Mouse (Mus musculus) skeletal muscle tissue, adult 2 months (tissue): Measurements from ENCODE around the gene Pde6b.
A peak's percentile ranks its signal among the peaks of the same experiment; 100 is the strongest.

ENCODE experiments used
- DNase-seq: peaks from one replicate; pipeline ENCODE4 v3.0.0-alpha.2; 2012; ENCODE audit warnings: low read depth, low spot score

Pde6b gene

GRCm38 (mm10) chr5:108389744-108390143 is 1.6 kb downstream of the Pde6b start:
- DNase-seq, result no peak

GRCm38 (mm10) chr5:108403453-108403852 is 15.3 kb downstream of the Pde6b start:
- DNase-seq, result no peak

GRCm38 (mm10) chr5:108405460-108405859 is 17.3 kb downstream of the Pde6b start:
- no peak for DNase-seq

GRCm38 (mm10) chr5:108406977-108407376 is 18.8 kb downstream of the Pde6b start:
- DNase-seq, result no peak

GRCm38 (mm10) chr5:108414711-108415110 is 26.5 kb downstream of the Pde6b start:
- DNase-seq, result no peak

GRCm38 (mm10) chr5:108422741-108423140 is 34.5 kb downstream of the Pde6b start:
- DNase-seq, result no peak

- no peak for DNase-seq
These were observed 35.2 kb downstream of the Pde6b start for GRCm38 (mm10) chr5:108423427-108423826.

- no peak for DNase-seq
These were observed 39.0 kb downstream of the Pde6b start for GRCm38 (mm10) chr5:108427186-108427585.

GRCm38 (mm10) chr5:108431196-108431595 is 43.0 kb downstream of the Pde6b start:
- DNase-seq, result no peak

- peak; percentile 93 for DNase-seq
These were observed 45.8 kb downstream of the Pde6b start, which contains the start of gene Atp5k for GRCm38 (mm10) chr5:108433804-108434587. Atp5k (minus strand) TSS chr5:108434448.

- peak; percentile 90 for DNase-seq
These were observed 47.9 kb downstream of the Pde6b start for GRCm38 (mm10) chr5:108436101-108436500.

GRCm38 (mm10) chr5:108446973-108447372 is 58.8 kb downstream of the Pde6b start:
- DNase-seq, result no peak

- no peak for DNase-seq
These were observed 59.7 kb downstream of the Pde6b start for GRCm38 (mm10) chr5:108447857-108448256.

GRCm38 (mm10) chr5:108448785-108449668 is 60.8 kb downstream of the Pde6b start, which contains the start of gene Mfsd7a:
Mfsd7a (minus strand) TSS chr5:108448891.
- peak; percentile 45 for DNase-seq

GRCm38 (mm10) chr5:108450837-108451540 is 62.8 kb downstream of the Pde6b start:
- no peak for DNase-seq

GRCm38 (mm10) chr5:108451611-108452010 is 63.4 kb downstream of the Pde6b start:
- DNase-seq, result no peak

- no peak for DNase-seq
These were observed 64.2 kb downstream of the Pde6b start for GRCm38 (mm10) chr5:108452422-108452821.

- no peak for DNase-seq
These were observed 65.9 kb downstream of the Pde6b start for GRCm38 (mm10) chr5:108454094-108454493.

- DNase-seq, result no peak
These were observed 70.5 kb downstream of the Pde6b start for GRCm38 (mm10) chr5:108458706-108459105.

- no peak for DNase-seq
These were observed 72.3 kb downstream of the Pde6b start for GRCm38 (mm10) chr5:108460461-108460860.
